Mouse (Mus musculus): ENCODE results near the gene Tifab. TPM values are rescaled to one million over a fixed set of nuclear protein-coding genes. Genes with fewer than 3 reads are reported as not detected.

The Tifab gene
- polyA plus RNA-seq, 1 experiment: not detected

- Histone ChIP-seq H3K79me2 (ENCODE audit: control insufficient read depth, insufficient read depth) (no peaks in the 10 kb centered on the region), H3K4me3 (no peak overlapping the region), H3K4me2 (ENCODE audit: low read depth) (no peak overlapping the region), H3K27me3 (ENCODE audit: control insufficient read depth, insufficient read depth, insufficient read length) (peaks cover 35% of the 10 kb centered on the region), H3K36me3 (ENCODE audit: control insufficient read depth, insufficient read depth) (no peaks in the 10 kb centered on the region), H3ac (ENCODE audit: control insufficient read depth, insufficient read length) (no peak overlapping the region)
- TF ChIP-seq CEBPB (IDR thresholded peaks at IDR 0.05; ENCODE audit: insufficient read depth, poor library complexity, severe bottlenecking) (no peak), TCF3 (IDR thresholded peaks at IDR 0.05; ENCODE audit: insufficient read length, low read depth) (no peak), REST (IDR thresholded peaks at IDR 0.05; ENCODE audit: insufficient read depth, insufficient read length) (no peak), SRF (IDR thresholded peaks at IDR 0.05; ENCODE audit: control insufficient read depth, insufficient read length, low read depth) (no peak), MYOD1 (IDR thresholded peaks at IDR 0.05; ENCODE audit: control insufficient read depth in 1 of 3, insufficient read length in 2 of 3, low read depth in 2 of 3) (no peak), MYOG (IDR thresholded peaks at IDR 0.05; ENCODE audit: control insufficient read depth in 1 of 3, insufficient read depth in 1 of 3, insufficient read length in 2 of 3, low read depth in 2 of 3) (no peak), MAX (IDR thresholded peaks at IDR 0.05; ENCODE audit: low read depth) (no peak), TCF12 (IDR thresholded peaks at IDR 0.05; ENCODE audit: insufficient read depth, poor library complexity, severe bottlenecking) (no peak), POLR2AphosphoS2 (IDR thresholded peaks at IDR 0.05; ENCODE audit: insufficient read length, low read depth) (no peak), E2F4 (IDR thresholded peaks at IDR 0.05; ENCODE audit: insufficient read depth) (no peak)
Measured at GRCm38 (mm10) chr13:56145523-56145922, 33.2 kb downstream of the Tifab start.

- Histone ChIP-seq H3K36me3 (ENCODE audit: control insufficient read depth, insufficient read depth) (no peaks in the 10 kb centered on the region), H3ac (ENCODE audit: control insufficient read depth, insufficient read length) (no peak overlapping the region), H3K79me2 (ENCODE audit: control insufficient read depth, insufficient read depth) (no peaks in the 10 kb centered on the region), H3K27me3 (ENCODE audit: control insufficient read depth, insufficient read depth, insufficient read length) (peaks cover 35% of the 10 kb centered on the region), H3K4me2 (ENCODE audit: low read depth) (no peak overlapping the region), H3K4me3 (no peak overlapping the region)
- TF ChIP-seq USF1 (IDR thresholded peaks at IDR 0.05; ENCODE audit: low read depth): no peak
- no peak for TF ChIP-seq REST (IDR thresholded peaks at IDR 0.05; ENCODE audit: insufficient read depth, insufficient read length)
- no peak for TF ChIP-seq E2F4 (IDR thresholded peaks at IDR 0.05; ENCODE audit: insufficient read depth)
- no peak for TF ChIP-seq MYOD1 (IDR thresholded peaks at IDR 0.05; ENCODE audit: control insufficient read depth in 1 of 3, insufficient read length in 2 of 3, low read depth in 2 of 3)
- no peak for TF ChIP-seq POLR2A (IDR thresholded peaks at IDR 0.05; ENCODE audit: insufficient read length, low read depth)
- no peak for TF ChIP-seq POLR2AphosphoS2 (IDR thresholded peaks at IDR 0.05; ENCODE audit: insufficient read length, low read depth)
- no peak for TF ChIP-seq TCF12 (IDR thresholded peaks at IDR 0.05; ENCODE audit: insufficient read depth, poor library complexity, severe bottlenecking)
- no peak for TF ChIP-seq MYOG (IDR thresholded peaks at IDR 0.05; ENCODE audit: control insufficient read depth in 1 of 3, insufficient read depth in 1 of 3, insufficient read length in 2 of 3, low read depth in 2 of 3)
- no peak for TF ChIP-seq SRF (IDR thresholded peaks at IDR 0.05; ENCODE audit: control insufficient read depth, insufficient read length, low read depth)
- TF ChIP-seq CEBPB (IDR thresholded peaks at IDR 0.05; ENCODE audit: insufficient read depth, poor library complexity, severe bottlenecking): no peak
- TF ChIP-seq TCF3 (IDR thresholded peaks at IDR 0.05; ENCODE audit: insufficient read length, low read depth): no peak
- TF ChIP-seq MAX (IDR thresholded peaks at IDR 0.05; ENCODE audit: low read depth): no peak
Measured at GRCm38 (mm10) chr13:56144021-56144420, 34.7 kb downstream of the Tifab start.

- Histone ChIP-seq H3K4me3 (no peak overlapping the region), H3ac (ENCODE audit: control insufficient read depth, insufficient read length) (no peak overlapping the region), H3K4me2 (ENCODE audit: low read depth) (no peak overlapping the region), H3K27me3 (ENCODE audit: control insufficient read depth, insufficient read depth, insufficient read length) (peaks cover 35% of the 10 kb centered on the region), H3K79me2 (ENCODE audit: control insufficient read depth, insufficient read depth) (no peaks in the 10 kb centered on the region), H3K36me3 (ENCODE audit: control insufficient read depth, insufficient read depth) (no peaks in the 10 kb centered on the region)
- TF ChIP-seq USF1 (IDR thresholded peaks at IDR 0.05; ENCODE audit: low read depth) (no peak), SRF (IDR thresholded peaks at IDR 0.05; ENCODE audit: control insufficient read depth, insufficient read length, low read depth) (no peak), E2F4 (IDR thresholded peaks at IDR 0.05; ENCODE audit: insufficient read depth) (no peak), MYOG (IDR thresholded peaks at IDR 0.05; ENCODE audit: control insufficient read depth in 1 of 3, insufficient read depth in 1 of 3, insufficient read length in 2 of 3, low read depth in 2 of 3) (no peak), MAX (IDR thresholded peaks at IDR 0.05; ENCODE audit: low read depth) (no peak), MYOD1 (IDR thresholded peaks at IDR 0.05; ENCODE audit: control insufficient read depth in 1 of 3, insufficient read length in 2 of 3, low read depth in 2 of 3) (no peak), TCF12 (IDR thresholded peaks at IDR 0.05; ENCODE audit: insufficient read depth, poor library complexity, severe bottlenecking) (no peak), CEBPB (IDR thresholded peaks at IDR 0.05; ENCODE audit: insufficient read depth, poor library complexity, severe bottlenecking) (no peak), TCF3 (IDR thresholded peaks at IDR 0.05; ENCODE audit: insufficient read length, low read depth) (no peak)
Measured at GRCm38 (mm10) chr13:56143151-56143513, 35.6 kb downstream of the Tifab start.

GRCm38 (mm10) chr13:56142382-56143150, 36.1 kb downstream of the Tifab start:
- TF ChIP-seq TCF12 (IDR thresholded peaks at IDR 0.05; ENCODE audit: insufficient read depth, poor library complexity, severe bottlenecking) (no peak), CEBPB (IDR thresholded peaks at IDR 0.05; ENCODE audit: insufficient read depth, poor library complexity, severe bottlenecking) (no peak), REST (IDR thresholded peaks at IDR 0.05; ENCODE audit: insufficient read depth, insufficient read length) (no peak), MYOG (IDR thresholded peaks at IDR 0.05; ENCODE audit: control insufficient read depth in 1 of 3, insufficient read depth in 1 of 3, insufficient read length in 2 of 3, low read depth in 2 of 3) (no peak), POLR2AphosphoS2 (IDR thresholded peaks at IDR 0.05; ENCODE audit: insufficient read length, low read depth) (no peak), MYOD1 (IDR thresholded peaks at IDR 0.05; ENCODE audit: control insufficient read depth in 1 of 3, insufficient read length in 2 of 3, low read depth in 2 of 3) (no peak), POLR2A (IDR thresholded peaks at IDR 0.05; ENCODE audit: insufficient read length, low read depth) (no peak), USF1 (IDR thresholded peaks at IDR 0.05; ENCODE audit: low read depth) (no peak), MAX (IDR thresholded peaks at IDR 0.05; ENCODE audit: low read depth) (no peak), TCF3 (IDR thresholded peaks at IDR 0.05; ENCODE audit: insufficient read length, low read depth) (no peak), SRF (IDR thresholded peaks at IDR 0.05; ENCODE audit: control insufficient read depth, insufficient read length, low read depth) (no peak), E2F4 (IDR thresholded peaks at IDR 0.05; ENCODE audit: insufficient read depth) (no peak)

More at GRCm38 (mm10) chr13:56142382-56143150, 36.1 kb downstream of the Tifab start:
- Histone ChIP-seq H3K36me3 (ENCODE audit: control insufficient read depth, insufficient read depth) (no peaks in the 10 kb centered on the region), H3K4me3 (no peak overlapping the region), H3K79me2 (ENCODE audit: control insufficient read depth, insufficient read depth) (no peaks in the 10 kb centered on the region), H3K27me3 (ENCODE audit: control insufficient read depth, insufficient read depth, insufficient read length) (peaks cover 31% of the 10 kb centered on the region), H3K4me2 (ENCODE audit: low read depth) (no peak overlapping the region), H3ac (ENCODE audit: control insufficient read depth, insufficient read length) (no peak overlapping the region)

Measured in myocyte (in vitro differentiated cells).